Mouse (Mus musculus): Measurements from ENCODE around the gene Cpm. TPM values are rescaled to one million over a fixed set of nuclear protein-coding genes. Genes with fewer than 3 reads are reported as not detected.

The Cpm gene
- polyA plus RNA-seq, 1 experiment from 2014 or later = 49.3 TPM

GRCm38 (mm10) chr10:117626840-117627615 is 2.3 kb upstream of the Cpm start:
- no peaks in the 10 kb centered on the region for H3K36me3 ChIP-seq
- no peaks in the 10 kb centered on the region for H3K9me3 ChIP-seq
- H3K9ac ChIP-seq = no peak overlapping the region
- H3K4me3 ChIP-seq = no peak overlapping the region
- H3K27me3 ChIP-seq = peaks cover 35% of the 10 kb centered on the region
- peak overlapping the region; percentile 96; the same call in 1 of the 2 replicates for H3K4me2 ChIP-seq
- 50% methylated on average over 7 of the region's 7 CpGs for WGBS
- no peak overlapping the region for H3K27ac ChIP-seq
- peaks cover 23% of the 10 kb centered on the region for H3K4me1 ChIP-seq
- no peak for ATAC-seq (ENCODE audit: borderline replicate concordance, extremely low read depth, low FRiP score, low TSS enrichment)

DNA sequence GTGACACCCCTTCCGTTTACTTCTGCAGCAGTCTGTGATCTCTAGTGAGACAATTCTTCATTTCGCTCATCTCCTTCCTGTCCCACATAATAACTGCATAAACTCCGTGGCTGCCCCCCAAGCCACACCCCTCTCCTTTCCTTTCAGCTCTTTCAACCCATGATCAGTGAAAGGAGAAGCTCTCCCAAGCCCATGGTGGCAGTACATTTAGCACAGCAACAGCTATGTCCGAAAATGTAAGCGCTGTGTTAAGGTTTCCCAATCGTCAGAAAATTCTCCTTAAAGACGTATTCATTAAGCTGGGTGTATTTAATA is 1.7 kb upstream of the Cpm start:
- H3K9ac ChIP-seq = no peak overlapping the region
- 33% methylated on average over 7 of the region's 7 CpGs for whole genome bisulfite sequencing
- no peak overlapping the region for H3K4me3 ChIP-seq
- no peak for ATAC-seq (ENCODE audit: borderline replicate concordance, extremely low read depth, low FRiP score, low TSS enrichment)
- no peaks in the 10 kb centered on the region for H3K9me3 ChIP-seq
- H3K27me3 ChIP-seq = peaks cover 35% of the 10 kb centered on the region
- H3K4me2 ChIP-seq = peak overlapping the region; percentile 96
- H3K36me3 ChIP-seq = no peaks in the 10 kb centered on the region
- peaks cover 23% of the 10 kb centered on the region for H3K4me1 ChIP-seq
- H3K27ac ChIP-seq = no peak overlapping the region

- H3K4me3 ChIP-seq = peak overlapping the region; percentile 73; the same call in 1 of the 2 replicates
- H3K4me2 ChIP-seq = peak overlapping the region; percentile 96
- peaks cover 35% of the 10 kb centered on the region for H3K27me3 ChIP-seq
- no peaks in the 10 kb centered on the region for H3K36me3 ChIP-seq
- H3K9ac ChIP-seq = no peak overlapping the region
- WGBS = 47% methylated on average over 6 of the region's 6 CpGs
- no peak overlapping the region for H3K27ac ChIP-seq
- ATAC-seq (ENCODE audit: borderline replicate concordance, extremely low read depth, low FRiP score, low TSS enrichment) = no peak
- H3K9me3 ChIP-seq = no peaks in the 10 kb centered on the region
- peaks cover 23% of the 10 kb centered on the region for H3K4me1 ChIP-seq
Observed at GRCm38 (mm10) chr10:117627949-117628348, 1.4 kb upstream of the Cpm start.

DNA sequence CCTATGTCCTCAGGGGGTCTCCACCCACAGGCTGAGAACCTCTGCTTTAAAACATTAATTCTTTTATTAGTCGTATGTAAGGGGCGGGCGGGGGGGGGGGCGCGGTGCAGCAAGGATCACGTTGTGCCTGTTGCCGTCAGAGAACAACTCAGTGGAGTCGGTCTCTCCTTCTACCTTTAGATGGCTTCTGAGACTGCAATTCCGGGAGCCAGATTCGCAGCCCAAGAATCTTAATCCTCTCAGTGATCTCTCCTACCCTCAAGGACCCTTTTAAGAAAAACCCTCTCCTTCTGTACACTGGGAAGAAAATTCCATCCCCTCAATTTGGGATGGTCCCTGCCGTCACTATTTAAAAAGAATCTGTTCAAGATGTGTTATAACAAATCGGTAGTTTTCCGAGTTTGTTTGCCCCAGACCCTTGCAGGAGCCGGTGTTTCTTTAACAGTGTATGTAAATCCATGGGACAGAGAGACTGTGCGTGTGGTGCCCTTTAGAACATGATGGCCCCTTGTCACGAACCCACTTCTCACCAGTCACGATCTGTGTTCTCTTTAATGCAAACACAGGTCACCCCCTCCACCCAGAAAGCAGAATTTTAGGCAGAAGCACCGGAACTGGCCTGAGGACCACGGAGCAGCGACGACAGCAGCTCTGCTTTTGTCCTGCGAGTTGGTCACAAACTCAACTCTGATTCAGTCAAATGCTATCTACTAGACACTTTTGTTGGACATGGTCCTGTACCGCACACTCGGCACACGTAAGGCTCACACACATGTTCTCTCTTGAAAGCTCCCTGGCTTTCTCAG is 734 bp upstream of the Cpm start:
- peaks cover 35% of the 10 kb centered on the region for H3K27me3 ChIP-seq
- no peak for ATAC-seq (ENCODE audit: borderline replicate concordance, extremely low read depth, low FRiP score, low TSS enrichment)
- H3K36me3 ChIP-seq = no peaks in the 10 kb centered on the region
- peak overlapping the region; percentile 96 for H3K4me2 ChIP-seq
- peaks cover 23% of the 10 kb centered on the region for H3K4me1 ChIP-seq
- peak overlapping the region; percentile 73 for H3K4me3 ChIP-seq
- H3K9ac ChIP-seq = peak overlapping the region; percentile 50
- no peaks in the 10 kb centered on the region for H3K9me3 ChIP-seq
- H3K27ac ChIP-seq = no peak overlapping the region
- 2% methylated on average over 25 of the region's 25 CpGs for WGBS

DNA sequence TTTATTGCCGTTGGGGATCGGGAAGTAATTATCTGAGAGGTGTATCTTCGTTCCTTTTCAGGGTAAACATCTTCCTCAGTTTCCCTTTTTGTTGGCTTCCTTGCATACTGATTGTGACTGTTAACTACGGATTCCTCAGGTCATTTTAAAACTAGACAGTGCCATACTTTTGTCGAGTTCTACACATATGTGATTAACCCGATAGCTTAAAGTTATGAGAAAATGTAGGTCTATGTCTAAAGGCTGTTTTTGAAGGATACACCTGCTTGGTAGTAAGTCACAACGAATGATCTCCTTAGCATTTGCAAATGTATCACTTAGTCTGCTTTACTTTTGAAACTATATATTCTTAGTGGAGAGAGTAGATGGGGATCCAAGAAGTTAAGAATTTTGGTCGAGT is 876 bp downstream of the Cpm start:
- Histone ChIP-seq H3K4me2 (peak overlapping the region; percentile 96), H3K36me3 (no peaks in the 10 kb centered on the region), H3K27me3 (peaks cover 35% of the 10 kb centered on the region), H3K27ac (no peak overlapping the region), H3K9ac (0 out of 2 replicates have a peak overlapping the region, but pooled peaks have one; percentile 50), H3K4me3 (peak overlapping the region; percentile 73), H3K9me3 (no peaks in the 10 kb centered on the region), H3K4me1 (peaks cover 23% of the 10 kb centered on the region)
- WGBS = 19% methylated on average over 8 of the region's 8 CpGs
- no peak for ATAC-seq (ENCODE audit: borderline replicate concordance, extremely low read depth, low FRiP score, low TSS enrichment)

GRCm38 (mm10) chr10:117630810-117631209 is 1.5 kb downstream of the Cpm start:
- H3K4me3 ChIP-seq = peak overlapping the region; percentile 73
- no peak overlapping the region for H3K27ac ChIP-seq
- no peak overlapping the region for H3K9ac ChIP-seq
- peak overlapping the region; percentile 96 for H3K4me2 ChIP-seq
- peaks cover 23% of the 10 kb centered on the region for H3K4me1 ChIP-seq
- ATAC-seq (ENCODE audit: borderline replicate concordance, extremely low read depth, low FRiP score, low TSS enrichment) = no peak
- WGBS = 54% methylated on average over 2 of the region's 2 CpGs
- H3K36me3 ChIP-seq = no peaks in the 10 kb centered on the region
- H3K27me3 ChIP-seq = peaks cover 35% of the 10 kb centered on the region
- H3K9me3 ChIP-seq = no peaks in the 10 kb centered on the region

DNA sequence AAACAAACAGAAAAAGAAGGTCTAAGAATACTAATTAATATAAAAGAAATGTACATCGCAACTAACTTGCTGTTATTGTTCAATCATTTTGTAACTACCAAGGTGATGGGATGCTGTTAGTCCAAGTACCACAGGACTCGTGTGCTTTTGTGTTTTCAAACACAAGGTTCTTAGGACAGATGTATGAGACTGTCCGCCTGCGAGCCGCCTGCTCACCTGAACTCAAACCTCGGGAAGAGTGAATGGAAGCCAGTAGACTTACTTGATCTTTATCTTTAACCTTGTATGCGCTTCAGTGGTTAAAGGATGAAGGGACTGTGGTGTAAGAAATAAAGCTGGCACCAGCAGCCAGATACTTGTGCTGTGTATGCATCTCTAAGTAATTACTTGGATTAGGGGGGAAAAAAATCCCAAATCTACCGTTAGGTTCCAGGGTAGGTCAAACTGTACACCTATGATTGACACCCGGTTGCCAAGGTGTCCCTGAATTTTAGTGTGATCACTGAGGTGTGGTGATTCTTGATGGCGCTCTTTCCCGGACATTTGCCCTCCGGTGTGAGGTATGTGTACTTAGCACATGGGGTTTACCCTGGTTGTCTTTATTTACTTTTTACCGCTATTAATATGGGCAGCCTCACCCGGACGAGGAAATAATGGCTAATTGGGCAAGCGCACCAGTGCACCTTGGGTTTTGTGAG is 2.4 kb downstream of the Cpm start:
- Histone ChIP-seq H3K27me3 (peaks cover 35% of the 10 kb centered on the region), H3K36me3 (no peaks in the 10 kb centered on the region), H3K4me1 (peaks cover 23% of the 10 kb centered on the region), H3K4me2 (no peak overlapping the region), H3K9ac (no peak overlapping the region), H3K9me3 (no peaks in the 10 kb centered on the region), H3K27ac (no peak overlapping the region), H3K4me3 (no peak overlapping the region)
- no peak for ATAC-seq (ENCODE audit: borderline replicate concordance, extremely low read depth, low FRiP score, low TSS enrichment)
- WGBS = 80% methylated on average over 16 of the region's 16 CpGs

DNA sequence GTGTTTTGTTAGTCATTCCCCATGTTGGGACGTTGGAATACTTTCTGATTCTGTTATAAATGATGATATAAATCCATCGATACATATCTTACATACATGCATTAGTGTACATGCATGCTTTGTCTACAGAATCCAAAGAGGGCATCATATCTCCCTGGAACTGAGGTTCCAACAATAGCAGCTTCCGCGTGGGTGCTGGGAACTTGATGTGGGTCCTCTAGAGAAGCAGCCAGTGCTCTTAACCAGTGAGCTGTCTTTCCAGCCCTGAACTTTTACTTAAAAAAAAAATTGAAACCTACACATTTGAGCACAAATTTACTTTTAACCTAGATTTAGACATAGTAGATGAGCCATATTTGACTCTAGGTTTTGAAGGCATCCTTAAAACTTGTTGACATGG is 3.1 kb downstream of the Cpm start:
- H3K4me1 ChIP-seq = peaks cover 22% of the 10 kb centered on the region
- H3K9me3 ChIP-seq = no peaks in the 10 kb centered on the region
- 85% methylated on average over 4 of the region's 4 CpGs for WGBS
- H3K9ac ChIP-seq = no peak overlapping the region
- H3K4me3 ChIP-seq = no peak overlapping the region
- peaks cover 30% of the 10 kb centered on the region for H3K27me3 ChIP-seq
- no peak for ATAC-seq (ENCODE audit: borderline replicate concordance, extremely low read depth, low FRiP score, low TSS enrichment)
- no peak overlapping the region for H3K4me2 ChIP-seq
- H3K27ac ChIP-seq = no peak overlapping the region
- H3K36me3 ChIP-seq = no peaks in the 10 kb centered on the region

GRCm38 (mm10) chr10:117633564-117634208 is 4.4 kb downstream of the Cpm start:
- Histone ChIP-seq H3K4me2 (no peak overlapping the region), H3K27ac (no peak overlapping the region), H3K4me3 (no peak overlapping the region), H3K27me3 (peaks cover 19% of the 10 kb centered on the region), H3K36me3 (no peaks in the 10 kb centered on the region), H3K9me3 (no peaks in the 10 kb centered on the region), H3K4me1 (peaks cover 10% of the 10 kb centered on the region), H3K9ac (no peak overlapping the region)
- 83% methylated on average over 5 of the region's 5 CpGs for WGBS
- no peak for ATAC-seq (ENCODE audit: borderline replicate concordance, extremely low read depth, low FRiP score, low TSS enrichment)

DNA sequence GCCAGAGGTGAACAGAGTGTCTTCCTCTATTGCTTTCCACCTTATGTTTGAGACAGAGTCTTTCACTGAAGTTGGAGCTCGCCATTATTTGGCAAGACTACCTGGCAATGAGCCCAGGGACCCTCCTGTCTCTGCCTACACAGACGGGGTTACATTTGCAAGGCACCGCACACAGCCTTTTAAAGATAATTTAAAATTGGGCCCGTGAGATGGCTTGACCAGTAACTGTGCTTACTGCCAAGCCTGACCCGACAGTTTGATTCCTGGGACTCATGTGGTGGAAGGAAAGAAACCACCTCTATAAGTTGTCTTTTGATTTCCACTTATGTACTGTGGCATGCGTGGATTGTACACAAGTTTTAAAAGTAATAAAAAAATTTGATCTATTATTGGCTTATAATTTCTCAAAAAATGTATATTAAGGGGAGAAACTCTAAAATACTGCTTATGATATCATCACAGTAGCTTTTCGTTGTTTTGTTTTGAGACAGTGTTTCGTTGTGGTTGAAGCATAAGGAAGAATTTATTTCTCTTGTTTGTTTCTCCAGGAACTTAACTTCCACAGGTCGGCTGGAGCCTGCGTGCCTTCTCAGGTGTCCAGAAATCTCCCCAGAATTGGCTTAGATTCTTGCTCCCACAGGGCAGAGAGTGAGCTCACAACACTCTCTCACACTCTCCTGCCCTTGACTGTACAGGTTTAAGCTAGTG is 5.2 kb downstream of the Cpm start:
- WGBS = 83% methylated on average over 10 of the region's 10 CpGs
- ATAC-seq (ENCODE audit: borderline replicate concordance, extremely low read depth, low FRiP score, low TSS enrichment) = no peak
- Histone ChIP-seq H3K36me3 (no peaks in the 10 kb centered on the region), H3K9me3 (no peaks in the 10 kb centered on the region), H3K4me1 (peaks cover 6% of the 10 kb centered on the region; the same call in 1 of the 2 replicates), H3K9ac (no peak overlapping the region), H3K4me3 (no peak overlapping the region), H3K4me2 (no peak overlapping the region), H3K27me3 (peaks cover 18% of the 10 kb centered on the region), H3K27ac (no peak overlapping the region)
